In the genomic region with DNA sequence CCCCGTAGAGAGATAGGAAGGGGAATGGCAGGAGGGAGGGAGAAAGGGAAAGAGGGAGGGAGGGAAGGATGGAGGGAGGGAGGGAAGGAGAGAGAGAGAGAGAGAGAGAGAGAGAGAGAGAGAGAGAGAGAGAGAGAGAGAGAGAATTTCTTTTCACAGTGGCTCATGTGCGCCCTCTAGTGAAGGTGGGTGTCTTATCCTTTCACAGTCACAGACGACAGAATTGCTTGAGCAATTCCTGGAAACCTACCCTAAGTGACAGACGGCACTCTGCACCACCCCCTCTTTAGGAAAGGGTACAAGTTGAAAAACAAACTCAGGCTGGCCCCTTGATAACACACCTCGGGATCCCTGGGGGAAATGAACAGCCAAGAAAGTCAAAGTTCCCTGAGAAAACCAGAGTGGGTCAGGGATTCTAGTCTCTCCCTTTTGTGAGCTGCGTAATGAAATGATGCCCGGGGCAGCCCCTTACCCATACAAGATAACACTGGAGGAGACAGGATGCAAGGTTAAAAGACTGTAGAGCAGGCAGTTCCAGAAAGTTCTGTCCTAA, we compare ENCODE assay signal across 8 mouse cellular contexts. TPM values are rescaled to one million over a fixed set of nuclear protein-coding genes. Genes with fewer than 3 reads are reported as not detected.
DNase-seq lines count a peak whose midpoint lies in the region; ATAC-seq and TF ChIP-seq lines count a peak whose summit lies in the region.

No protein-coding gene starts in this region.

- no peak for ATAC-seq in megakaryocyte-erythroid progenitor cell, adult 5-6 weeks (replicated peaks; ENCODE audit: low FRiP score, low TSS enrichment, poor library complexity, severe bottlenecking)

- DNase-seq in 3T3-L1 (ENCODE audit: low read depth, low spot score) (peak; percentile 84), A20 (ENCODE audit: low read depth, low spot score) (peak; percentile 52)
- DNase-seq in adrenal gland, postnatal 4 days (ENCODE audit: low spot score in 2 of 2) = peak; percentile 28 to 37
- peak; percentile 60 for DNase-seq in embryonic facial prominence, embryonic 10.5 days (ENCODE audit: low spot score)
- peak; percentile 42 to 75 for DNase-seq in kidney, adult 8-10 months
- peak; percentile 72 for DNase-seq in lung, adult 2 months
- DNase-seq in right cerebral cortex, adult 18-20 months = peak; percentile 65

- no peak overlapping the region for H3K4me3 ChIP-seq in embryonic facial prominence, embryonic 10.5 days
- H3K4me3 ChIP-seq in lung, adult 2 months (replicated peaks; ENCODE audit: extremely low read depth, low read depth, low read length) = no peak overlapping the region

- no peaks in the 10 kb centered on the region for H3K9me3 ChIP-seq in embryonic facial prominence, embryonic 10.5 days

- WGBS in embryonic facial prominence, embryonic 10.5 days = 33% methylated on average over 7 of the region's 7 CpGs
- WGBS in lung, adult 2 months = 18% methylated on average over 7 of the region's 7 CpGs

- H3K4me1 ChIP-seq in embryonic facial prominence, embryonic 10.5 days = peaks cover 3% of the 10 kb centered on the region; the same call in 1 of the 2 replicates
- H3K4me1 ChIP-seq in lung, adult 2 months (ENCODE audit: control insufficient read depth, insufficient read depth, low read length) = no peaks in the 10 kb centered on the region

- peak; percentile 35 for TF ChIP-seq CTCF in lung, adult 2 months (IDR thresholded peaks at IDR 0.05; ENCODE audit: insufficient read depth, low read length)

- H3K27ac ChIP-seq in embryonic facial prominence, embryonic 10.5 days (replicated peaks) = no peak overlapping the region

- no peaks in the 10 kb centered on the region for H3K36me3 ChIP-seq in embryonic facial prominence, embryonic 10.5 days (replicated peaks)

- H3K27me3 ChIP-seq in embryonic facial prominence, embryonic 10.5 days (replicated peaks; ENCODE audit: low read depth, poor library complexity, severe bottlenecking) = peaks cover 11% of the 10 kb centered on the region

- no peak for TF ChIP-seq POLR2A in lung, adult 2 months (IDR thresholded peaks at IDR 0.05; ENCODE audit: borderline replicate concordance, extremely low read depth, low read depth, low read length)

RNA-seq across cellular contexts. Expression of a gene that starts 11.1 kb away (rescaled TPM):
- total RNA-seq in adrenal gland, postnatal 4 days (2021) = 10 to 100 TPM; 50.9 to 59.8 TPM
- 17.7 and 22.4 TPM in 2 replicates for polyA plus RNA-seq in embryonic facial prominence, embryonic 10.5 days (2016; fragmentation: Nextera tagmentation; extraction: Ambion mirVana)
- 53.6 and 71.3 TPM in 2 replicates for polyA plus RNA-seq in lung, adult 2 months (2012; rRNA removed)
- 9.2 and 10.9 TPM in 2 replicates for total RNA-seq in megakaryocyte-erythroid progenitor cell, adult 5-6 weeks (2014; fragmentation: Nextera tagmentation)
- 1.5 and 6.3 TPM in 2 replicates for total RNA-seq in megakaryocyte-erythroid progenitor cell, adult 5-6 weeks (2017)

RNA-seq across cellular contexts. Expression of a gene that starts 34.7 kb away (rescaled TPM):
- 10 to 100 TPM; 28.6 to 30.0 TPM for total RNA-seq in adrenal gland, postnatal 4 days (2021)
- 12.6 and 13.1 TPM in 2 replicates for polyA plus RNA-seq in embryonic facial prominence, embryonic 10.5 days (2016; fragmentation: Nextera tagmentation; extraction: Ambion mirVana)
- polyA plus RNA-seq in lung, adult 2 months (2012; rRNA removed) = 12.7 and 17.5 TPM in 2 replicates
- total RNA-seq in megakaryocyte-erythroid progenitor cell, adult 5-6 weeks (2014; fragmentation: Nextera tagmentation) = 20.3 and 23.7 TPM in 2 replicates
- total RNA-seq in megakaryocyte-erythroid progenitor cell, adult 5-6 weeks (2017) = 9.7 and 14.6 TPM in 2 replicates

Comparison
In these comparisons a context has a peak if more than half of its experiments do, and no peak if none do; other contexts are left out.
1. DNase-seq: peak in every context shown above with its lines; median percentile 84 in 3T3-L1; 72 in lung, adult 2 months; 65 in right cerebral cortex, adult 18-20 months; 60 in embryonic facial prominence, embryonic 10.5 days; 58 in kidney, adult 8-10 months; 52 in A20; 32 in adrenal gland, postnatal 4 days.
2. RNA of a gene that starts 11.1 kb away (total RNA-seq): 50.9 to 59.8 TPM in adrenal gland, postnatal 4 days; 1.5 to 10.9 TPM in megakaryocyte-erythroid progenitor cell, adult 5-6 weeks; every median in the first group is over 4 times any median in the second.